Mouse (Mus musculus): Measurements from ENCODE around the gene Gm14288.
"Not testable (repeated sequence)": the region's sequence is repeated elsewhere in the genome, so short reads cannot be mapped to it uniquely, and the experiment has no call there.

The Gm14288 gene

GRCm38 (mm10) chr2:175800993-175801392 is at the start of gene Gm14288:
Gm14288 (minus strand) TSS chr2:175801093.
- not testable (repeated sequence) for DNase-seq (ENCODE audit: low read depth, low spot score)

- not testable (repeated sequence) for DNase-seq (ENCODE audit: low read depth, low spot score)
Observed at GRCm38 (mm10) chr2:175741237-175741636, 59.7 kb downstream of the Gm14288 start, which contains the start of gene Gm2007. Gm2007 (plus strand) TSS chr2:175741537.
